Mouse (Mus musculus) kidney, postnatal 10 days (tissue): ENCODE data around the gene Rbms1.

ENCODE experiments used
- DNase-seq: peaks from one replicate; pipeline ENCODE4 v3.0.0; 2021; ENCODE audit warnings: mixed read lengths

Gene Rbms1

GRCm38 (mm10) chr2:60804763-60805162 is 158.2 kb downstream of the Rbms1 start:
- DNase-seq = no peak

- no peak for DNase-seq
Measured at GRCm38 (mm10) chr2:60803377-60803776, 159.6 kb downstream of the Rbms1 start.

GRCm38 (mm10) chr2:60802828-60803227 is 160.2 kb downstream of the Rbms1 start:
- no peak for DNase-seq

- DNase-seq = peak; percentile 69
Measured at GRCm38 (mm10) chr2:60802191-60802590, 160.8 kb downstream of the Rbms1 start.

GRCm38 (mm10) chr2:60801571-60802155 is 161.3 kb downstream of the Rbms1 start:
- no peak for DNase-seq

- no peak for DNase-seq
Measured at GRCm38 (mm10) chr2:60800921-60801558, 162.0 kb downstream of the Rbms1 start.

- no peak for DNase-seq
Measured at GRCm38 (mm10) chr2:60799816-60800215, 163.2 kb downstream of the Rbms1 start.

GRCm38 (mm10) chr2:60798767-60799529 is 164.0 kb downstream of the Rbms1 start:
- DNase-seq = no peak

- DNase-seq = no peak
Measured at GRCm38 (mm10) chr2:60796969-60797669, 165.9 kb downstream of the Rbms1 start.

GRCm38 (mm10) chr2:60796616-60796968 is 166.4 kb downstream of the Rbms1 start:
- DNase-seq = no peak

GRCm38 (mm10) chr2:60795861-60796260 is 167.1 kb downstream of the Rbms1 start:
- no peak for DNase-seq

GRCm38 (mm10) chr2:60792506-60792905 is 170.5 kb downstream of the Rbms1 start:
- DNase-seq = no peak

- no peak for DNase-seq
Measured at GRCm38 (mm10) chr2:60789126-60789525, 173.9 kb downstream of the Rbms1 start.

GRCm38 (mm10) chr2:60788173-60788908 is 174.7 kb downstream of the Rbms1 start:
- no peak for DNase-seq

GRCm38 (mm10) chr2:60787088-60787487 is 175.9 kb downstream of the Rbms1 start:
- DNase-seq = no peak

- no peak for DNase-seq
Measured at GRCm38 (mm10) chr2:60786289-60786688, 176.7 kb downstream of the Rbms1 start.

- no peak for DNase-seq
Measured at GRCm38 (mm10) chr2:60774501-60774900, 188.5 kb downstream of the Rbms1 start.

GRCm38 (mm10) chr2:60773592-60773991 is 189.4 kb downstream of the Rbms1 start:
- DNase-seq = peak; percentile 74

GRCm38 (mm10) chr2:60766420-60766819 is 196.6 kb downstream of the Rbms1 start:
- DNase-seq = no peak

- DNase-seq = no peak
Measured at GRCm38 (mm10) chr2:60756218-60756617, 206.8 kb downstream of the Rbms1 start.

GRCm38 (mm10) chr2:60755101-60755500 is 207.9 kb downstream of the Rbms1 start:
- no peak for DNase-seq

- DNase-seq = no peak
Measured at GRCm38 (mm10) chr2:60751274-60751673, 211.7 kb downstream of the Rbms1 start.

GRCm38 (mm10) chr2:60750591-60750990 is 212.4 kb downstream of the Rbms1 start:
- DNase-seq = no peak
